Mouse (Mus musculus) adrenal gland, adult 8-10 months (tissue): Measurements from ENCODE around the gene Rapgef4. TPM values are rescaled to one million over a fixed set of nuclear protein-coding genes. Genes with fewer than 3 reads are reported as not detected.
A peak's percentile ranks its signal among the peaks of the same experiment; 100 is the strongest.

Source experiments
- DNase-seq: peaks from one replicate; pipeline ENCODE4 v3.0.0; 2022
- total RNA-seq, 4 experiments: library from RNA; stranded (reverse); gene quantifications; 2 replicates each; pipeline ENCODE4 v1.2.4; 2022

Rapgef4 gene
- total RNA-seq, 4 experiments from 2014 or later, result 138 to 583 (median 298) TPM

- DNase-seq, result no peak
These were observed 4.7 kb downstream of the Rapgef4 start for GRCm38 (mm10) chr2:71985730-71986129.

- no peak for DNase-seq
These were observed 5.3 kb downstream of the Rapgef4 start for GRCm38 (mm10) chr2:71986276-71986848.

DNA sequence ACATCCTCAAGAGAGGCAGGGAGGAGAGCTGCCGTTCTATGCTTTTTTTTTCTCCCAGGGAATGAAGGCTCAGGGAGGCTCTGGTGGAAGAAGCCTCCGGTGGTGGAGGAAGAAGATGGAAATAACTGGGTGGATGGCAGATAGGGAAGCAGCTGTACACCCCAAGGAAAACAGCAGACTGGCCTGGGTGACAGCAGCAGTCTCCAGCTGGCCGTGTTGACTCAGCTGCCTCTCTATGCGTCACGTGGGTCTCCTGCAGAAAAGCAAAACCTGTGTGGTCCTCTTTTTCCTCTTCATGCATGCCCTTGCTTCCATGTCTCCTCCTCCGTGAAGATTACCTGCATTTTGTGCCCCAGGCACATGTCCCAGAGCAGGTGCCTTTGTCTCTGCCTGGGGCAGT lies 7.5 kb downstream of the Rapgef4 start:
- no peak for DNase-seq

GRCm38 (mm10) chr2:71992129-71992528 lies 11.1 kb downstream of the Rapgef4 start:
- DNase-seq, result no peak

DNA sequence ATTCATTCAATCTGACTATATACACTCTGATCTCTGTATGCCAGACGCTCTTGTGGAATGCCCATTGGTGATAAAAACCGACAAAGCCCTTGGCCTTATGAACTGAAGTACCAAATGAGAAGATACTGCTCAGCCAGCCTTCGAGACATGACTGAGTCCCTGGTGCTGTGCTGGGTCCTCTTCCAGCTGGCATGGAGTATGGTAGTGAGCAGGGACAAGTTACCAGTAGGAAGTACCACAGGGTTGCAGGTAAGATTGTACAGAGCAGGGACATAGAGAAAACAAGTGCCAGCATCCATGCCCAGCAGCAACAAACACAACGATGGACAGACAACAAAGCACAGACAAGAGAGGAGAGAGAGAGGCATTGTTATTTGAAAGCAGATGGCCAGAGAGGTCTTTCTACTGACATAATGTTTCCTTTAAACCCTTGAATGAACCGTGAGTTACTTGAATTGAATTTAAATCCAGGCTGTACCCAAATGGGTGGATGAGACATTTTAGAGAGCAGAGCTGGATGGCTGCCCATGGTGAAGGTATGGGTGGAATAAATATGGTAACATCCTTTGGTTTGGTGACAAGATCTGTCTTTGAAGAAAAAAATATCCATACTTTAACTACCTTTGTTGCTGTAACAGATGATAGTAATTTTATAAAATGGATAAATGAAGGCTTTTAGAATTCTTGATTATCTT lies 12.8 kb downstream of the Rapgef4 start:
- DNase-seq, result no peak

GRCm38 (mm10) chr2:71998531-71998930 lies 17.5 kb downstream of the Rapgef4 start:
- DNase-seq, result no peak

DNA sequence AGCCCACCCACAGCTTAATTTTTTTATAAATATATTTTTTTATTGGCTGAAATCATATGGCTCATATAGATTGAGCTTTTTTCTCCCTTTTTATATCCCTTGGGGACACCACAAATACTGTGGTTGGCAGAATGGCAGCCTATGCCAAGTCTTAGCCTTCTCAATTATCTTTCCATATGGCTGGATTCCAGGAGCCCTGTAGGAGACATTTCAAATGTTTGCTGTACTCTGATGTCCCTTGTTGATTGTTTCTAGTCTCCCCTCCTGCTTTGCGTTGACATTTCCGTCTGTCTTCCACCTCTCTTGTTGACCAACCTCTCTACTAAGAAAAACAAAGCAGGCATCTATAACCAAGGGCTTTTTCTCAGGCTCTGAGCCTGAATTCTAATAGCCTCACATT lies 19.1 kb downstream of the Rapgef4 start:
- DNase-seq, result no peak

DNA sequence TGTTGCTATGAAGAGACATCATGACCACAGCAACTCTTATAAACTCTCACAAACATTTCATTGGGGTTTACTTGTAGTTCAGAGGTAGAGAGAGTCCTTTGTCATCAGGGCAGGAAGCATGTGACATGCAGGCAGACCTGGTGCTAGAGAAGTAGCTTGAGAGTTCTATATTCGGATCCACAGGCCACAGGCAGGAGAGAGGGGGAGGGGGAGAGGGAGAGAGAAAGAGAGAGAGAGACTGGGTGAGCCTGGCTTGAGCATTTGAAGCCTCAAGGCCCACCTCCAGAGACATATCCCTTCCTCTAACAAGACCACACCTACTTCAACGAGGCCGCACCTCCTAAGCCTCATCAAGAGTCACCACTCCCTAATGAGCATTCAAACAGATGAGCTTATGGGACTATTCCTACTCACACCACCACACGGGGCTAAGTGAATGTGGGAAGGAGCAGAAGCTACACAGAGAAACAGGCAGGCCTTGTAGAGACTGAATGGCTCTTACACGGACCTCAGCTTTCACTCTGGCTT lies 21.9 kb downstream of the Rapgef4 start:
- DNase-seq, result no peak

DNA sequence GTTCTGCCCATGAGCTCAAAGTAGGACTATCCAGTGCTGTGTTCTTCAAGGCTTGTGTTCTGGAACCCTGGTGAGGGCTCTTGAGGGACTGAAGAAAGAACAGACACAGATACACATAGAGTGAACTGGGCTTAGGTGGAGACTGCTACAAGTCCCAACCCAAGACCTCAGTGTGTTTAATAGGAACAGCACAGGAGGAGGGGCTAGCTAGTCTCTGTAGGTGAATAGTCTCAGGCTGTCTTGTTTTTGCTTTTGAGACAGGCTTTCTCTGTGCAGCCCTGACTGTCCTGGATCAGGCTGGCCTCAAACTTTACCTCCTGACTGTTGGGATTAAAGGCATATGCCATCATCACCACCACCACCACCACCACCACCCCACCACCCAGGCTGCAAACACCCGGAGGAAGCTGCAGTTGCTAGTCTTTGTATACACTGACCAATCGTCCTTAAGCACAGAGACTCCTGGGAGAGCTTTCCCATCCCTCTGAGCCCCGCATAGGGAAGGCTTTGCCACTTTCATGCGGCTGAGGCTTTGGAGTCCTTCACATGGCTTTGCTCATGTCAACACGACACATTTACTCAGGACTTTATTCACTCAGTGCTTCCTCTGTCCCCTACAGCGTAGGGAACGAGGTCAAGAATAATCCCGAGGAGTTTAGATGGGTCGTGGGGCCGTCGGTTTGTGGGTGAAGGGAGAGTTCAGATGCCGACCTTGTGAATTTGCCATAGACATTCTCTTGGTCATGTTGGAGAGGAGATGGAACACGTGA lies 22.9 kb downstream of the Rapgef4 start:
- no peak for DNase-seq

DNA sequence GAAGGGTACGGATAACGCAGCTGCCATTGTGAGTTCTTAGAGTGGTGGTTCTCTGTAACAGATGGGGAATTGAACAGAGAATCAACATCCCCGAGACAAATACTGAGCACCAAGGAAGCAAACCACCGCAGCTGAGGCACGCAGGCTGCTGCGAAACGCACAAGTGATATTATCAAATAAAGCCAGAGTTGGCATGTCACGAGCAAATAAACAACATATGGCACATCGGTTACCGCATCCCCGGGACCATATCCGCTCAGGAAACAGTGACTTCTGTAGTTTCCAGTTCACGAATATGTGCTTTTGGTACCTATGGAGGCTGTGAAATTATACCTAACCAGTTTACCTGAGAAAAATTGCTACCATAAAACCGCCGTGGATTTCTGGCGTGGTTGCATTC lies 24.0 kb downstream of the Rapgef4 start:
- DNase-seq, result no peak

- DNase-seq, result no peak
These were observed 28.6 kb downstream of the Rapgef4 start for GRCm38 (mm10) chr2:72009446-72010218.

GRCm38 (mm10) chr2:72015366-72015765 lies 34.3 kb downstream of the Rapgef4 start:
- no peak for DNase-seq

GRCm38 (mm10) chr2:72016013-72016412 lies 35.0 kb downstream of the Rapgef4 start:
- no peak for DNase-seq

DNA sequence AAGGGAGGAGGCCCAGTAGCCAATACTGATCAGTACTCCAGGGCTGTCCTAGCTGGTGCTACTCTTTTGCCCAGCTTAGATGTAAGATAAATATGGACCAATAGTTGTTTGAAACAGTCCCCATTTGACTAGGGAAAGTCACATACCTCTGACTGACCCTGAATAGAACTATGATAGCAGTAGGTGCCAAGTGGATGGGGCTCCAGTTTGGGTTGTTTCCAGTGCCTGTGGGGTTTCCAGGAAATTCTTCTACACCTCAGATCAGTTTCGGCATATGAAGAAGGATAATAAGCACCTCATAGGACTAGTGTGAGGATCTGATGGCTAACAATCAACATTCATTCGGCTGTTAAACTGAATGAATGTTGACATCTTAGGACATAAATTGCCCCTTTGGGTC lies 36.1 kb downstream of the Rapgef4 start:
- no peak for DNase-seq

- DNase-seq, result no peak
These were observed 37.7 kb downstream of the Rapgef4 start for GRCm38 (mm10) chr2:72018736-72019135.

GRCm38 (mm10) chr2:72020755-72021154 lies 39.7 kb downstream of the Rapgef4 start:
- DNase-seq, result no peak

- DNase-seq, result no peak
These were observed 40.4 kb downstream of the Rapgef4 start for GRCm38 (mm10) chr2:72021440-72021839.

GRCm38 (mm10) chr2:72021845-72022244 lies 40.8 kb downstream of the Rapgef4 start:
- peak; percentile 74 for DNase-seq

GRCm38 (mm10) chr2:72023791-72024190 lies 42.8 kb downstream of the Rapgef4 start:
- no peak for DNase-seq

DNA sequence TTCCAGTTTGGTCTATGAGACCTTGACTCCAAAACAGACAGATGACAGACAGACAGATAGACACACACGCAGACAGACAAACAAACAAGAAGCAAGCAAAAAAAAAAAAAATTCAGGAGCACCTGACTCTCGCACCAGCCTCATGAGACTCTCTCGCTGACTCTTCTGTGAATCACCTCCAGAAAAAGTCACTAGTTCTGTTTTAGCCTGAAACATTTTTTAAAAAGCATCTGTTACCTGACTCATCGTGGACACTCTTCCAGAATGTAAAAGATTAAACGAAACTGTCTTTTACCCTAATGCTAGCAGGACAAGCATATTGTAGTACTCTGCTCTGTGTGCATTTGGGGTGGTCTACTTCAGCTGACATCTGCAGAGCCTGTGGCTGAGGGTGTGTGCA lies 44.6 kb downstream of the Rapgef4 start:
- DNase-seq, result no peak

GRCm38 (mm10) chr2:72026506-72026905 lies 45.5 kb downstream of the Rapgef4 start:
- no peak for DNase-seq

DNA sequence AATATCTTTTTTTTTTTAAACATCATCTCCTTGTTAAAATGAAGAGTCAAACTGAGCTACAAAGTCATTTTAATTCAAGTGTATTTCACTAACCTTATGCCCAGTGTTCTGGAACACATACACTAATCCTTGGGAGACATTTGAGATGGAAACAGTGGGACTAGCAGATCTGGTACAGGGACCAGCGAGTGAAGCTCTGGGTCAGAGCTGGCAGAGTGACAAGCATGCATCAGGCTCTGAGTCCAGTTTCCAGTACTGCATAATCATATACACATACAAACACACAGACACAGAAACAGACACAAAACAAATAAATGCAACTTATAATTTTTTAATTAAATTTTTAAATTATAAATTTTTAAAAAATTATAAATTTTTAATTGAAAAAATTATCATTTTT lies 48.0 kb downstream of the Rapgef4 start:
- no peak for DNase-seq
